Mouse (Mus musculus): ENCODE measurements at regions not wholly inside any gene's neighbourhood (a gene's known extent, or its start where the extent isn't known, plus 50 kb on each side); places are given as distances from the start of the nearest gene placed in this dataset.

DNA sequence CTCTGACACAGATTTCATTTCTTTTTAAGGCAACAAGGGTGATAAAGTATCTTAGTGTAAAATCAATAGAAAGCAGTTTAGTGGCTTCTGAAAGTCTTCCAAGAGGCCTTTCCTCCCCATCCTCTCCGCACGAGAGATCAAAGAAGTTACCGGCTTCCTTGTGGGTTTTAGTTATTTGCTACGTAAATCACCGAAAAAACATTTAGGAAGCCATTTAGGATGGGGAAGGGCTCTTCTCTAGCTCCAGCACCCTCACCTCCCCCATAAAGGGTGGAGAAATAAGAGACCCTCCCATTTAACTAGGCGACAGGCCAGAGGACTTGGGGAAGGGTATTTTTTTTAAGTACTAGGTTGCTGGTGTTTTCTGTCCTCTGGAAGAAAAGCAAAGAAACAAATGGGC lies 287.9 kb upstream of the Kazn start:
- H3K4me1 ChIP-seq (ENCODE audit: control insufficient read depth, insufficient read depth, low read length), result no peaks in the 10 kb centered on the region
- H3K4me2 ChIP-seq (replicated peaks; ENCODE audit: low read depth, low read length, severe bottlenecking), result no peak overlapping the region
- H3K27ac ChIP-seq (replicated peaks; ENCODE audit: low read depth, low read length), result no peak overlapping the region
- H3K9me3 ChIP-seq (ENCODE audit: control insufficient read depth, low read length), result no peaks in the 10 kb centered on the region
- TF ChIP-seq POLR2A (IDR thresholded peaks at IDR 0.05; ENCODE audit: borderline replicate concordance, extremely low read depth, insufficient read depth, insufficient read length), result no peak
- WGBS, result 25% methylated on average over 6 of the region's 6 CpGs
- H3K27me3 ChIP-seq (ENCODE audit: control insufficient read depth, insufficient read depth, low read length), result no peaks in the 10 kb centered on the region
- no peak overlapping the region for H3K4me3 ChIP-seq (replicated peaks; ENCODE audit: low read length)
- ATAC-seq (ENCODE audit: low FRiP score, low read depth) (no peak), DNase-seq (ENCODE audit: low spot score) (peak; percentile 34)
- no peaks in the 10 kb centered on the region for H3K36me3 ChIP-seq (ENCODE audit: control insufficient read depth, insufficient read depth, low read length)
- no peak overlapping the region for H3K9ac ChIP-seq (ENCODE audit: low read depth, low read length, severe bottlenecking)

DNA sequence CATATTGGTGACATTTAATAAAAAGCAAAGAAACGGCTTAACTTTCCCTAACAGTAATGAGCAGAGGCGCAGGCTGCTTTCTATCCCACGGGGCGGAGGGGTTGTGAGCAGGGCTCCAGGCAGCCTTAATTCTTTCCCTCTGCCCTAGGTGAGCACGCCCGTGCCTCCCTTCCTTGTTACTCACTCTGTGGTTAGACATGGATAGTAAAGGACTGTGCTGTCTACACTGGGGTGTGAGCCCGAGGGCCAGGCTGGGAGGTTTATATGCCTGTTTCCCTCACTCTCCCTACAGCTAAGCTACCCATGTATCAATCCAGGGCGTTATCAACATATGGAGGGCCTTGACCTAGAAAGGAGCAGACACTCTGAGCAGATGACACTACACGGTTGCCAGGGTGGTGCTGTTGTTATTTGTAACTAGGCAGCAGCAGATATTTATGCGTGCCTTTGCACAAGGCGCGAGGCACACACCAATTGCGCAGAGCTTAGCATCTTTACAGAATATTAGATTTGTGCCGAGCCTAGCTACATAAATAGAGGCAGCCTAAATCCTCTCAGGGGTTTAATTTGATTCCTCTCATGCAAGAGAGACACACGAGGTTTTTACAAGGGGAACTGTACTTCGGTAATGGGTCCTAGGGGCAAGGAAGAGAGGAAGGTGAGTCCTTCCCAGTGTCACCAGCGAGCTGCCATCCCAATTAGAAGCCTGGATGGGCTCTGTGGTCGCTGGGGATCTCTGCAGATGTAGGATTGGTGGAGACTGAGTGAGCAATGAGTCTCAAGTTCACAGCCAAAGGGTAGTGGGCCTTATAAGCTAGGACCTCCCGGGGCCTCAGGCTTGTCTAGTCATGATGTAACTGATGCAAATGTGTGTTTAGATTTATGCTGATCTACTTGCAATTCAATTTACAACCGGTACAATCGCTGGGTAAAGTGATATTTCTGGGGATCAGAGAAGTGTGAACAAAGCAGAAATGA lies 278.6 kb upstream of the Kazn start:
- H3K4me2 ChIP-seq (replicated peaks; ENCODE audit: low read depth, low read length, severe bottlenecking), result no peak overlapping the region
- H3K9ac ChIP-seq (ENCODE audit: low read depth, low read length, severe bottlenecking), result no peak overlapping the region
- ATAC-seq (ENCODE audit: low FRiP score, low read depth), result no peak
- no peak overlapping the region for H3K4me3 ChIP-seq (replicated peaks; ENCODE audit: low read length)
- no peaks in the 10 kb centered on the region for H3K9me3 ChIP-seq (ENCODE audit: control insufficient read depth, low read length)
- DNase-seq (ENCODE audit: low spot score), result no peak
- no peak overlapping the region for H3K27ac ChIP-seq (replicated peaks; ENCODE audit: low read depth, low read length)
- 60% methylated on average over 21 of the region's 21 CpGs for WGBS
- no peaks in the 10 kb centered on the region for H3K4me1 ChIP-seq (ENCODE audit: control insufficient read depth, insufficient read depth, low read length)
- H3K36me3 ChIP-seq (ENCODE audit: control insufficient read depth, insufficient read depth, low read length), result no peaks in the 10 kb centered on the region
- H3K27me3 ChIP-seq (ENCODE audit: control insufficient read depth, insufficient read depth, low read length), result no peaks in the 10 kb centered on the region
- TF ChIP-seq POLR2A (IDR thresholded peaks at IDR 0.05; ENCODE audit: borderline replicate concordance, extremely low read depth, insufficient read depth, insufficient read length), result no peak

DNA sequence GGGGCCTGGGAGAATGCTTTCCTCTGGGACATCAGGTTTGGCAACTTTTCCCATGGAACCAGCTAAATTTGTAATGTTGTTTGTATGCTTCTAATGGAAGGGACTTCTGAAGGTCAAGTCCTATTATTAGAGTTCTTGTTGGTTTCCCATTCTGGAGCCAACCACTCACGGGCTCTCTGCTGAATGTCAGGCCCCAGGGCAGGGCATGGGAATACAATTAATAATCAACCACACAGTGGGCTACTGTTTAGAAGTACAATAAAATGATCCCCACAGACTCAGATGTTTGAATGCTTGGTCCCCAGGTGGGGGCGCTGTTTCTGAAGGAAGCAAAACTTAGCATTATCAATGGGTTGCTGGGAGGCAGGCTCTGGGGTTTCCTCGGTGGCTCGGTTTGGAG lies 275.6 kb upstream of the Kazn start:
- 88% methylated on average over 4 of the region's 4 CpGs for WGBS
- ATAC-seq (ENCODE audit: low FRiP score, low read depth) (no peak), DNase-seq (ENCODE audit: low spot score) (no peak)
- Histone ChIP-seq H3K9me3 (ENCODE audit: control insufficient read depth, low read length) (no peaks in the 10 kb centered on the region), H3K4me2 (replicated peaks; ENCODE audit: low read depth, low read length, severe bottlenecking) (no peak overlapping the region), H3K27me3 (ENCODE audit: control insufficient read depth, insufficient read depth, low read length) (no peaks in the 10 kb centered on the region), H3K36me3 (ENCODE audit: control insufficient read depth, insufficient read depth, low read length) (no peaks in the 10 kb centered on the region), H3K9ac (ENCODE audit: low read depth, low read length, severe bottlenecking) (no peak overlapping the region), H3K4me3 (replicated peaks; ENCODE audit: low read length) (no peak overlapping the region), H3K27ac (replicated peaks; ENCODE audit: low read depth, low read length) (no peak overlapping the region), H3K4me1 (ENCODE audit: control insufficient read depth, insufficient read depth, low read length) (no peaks in the 10 kb centered on the region)
- no peak for TF ChIP-seq POLR2A (IDR thresholded peaks at IDR 0.05; ENCODE audit: borderline replicate concordance, extremely low read depth, insufficient read depth, insufficient read length)

DNA sequence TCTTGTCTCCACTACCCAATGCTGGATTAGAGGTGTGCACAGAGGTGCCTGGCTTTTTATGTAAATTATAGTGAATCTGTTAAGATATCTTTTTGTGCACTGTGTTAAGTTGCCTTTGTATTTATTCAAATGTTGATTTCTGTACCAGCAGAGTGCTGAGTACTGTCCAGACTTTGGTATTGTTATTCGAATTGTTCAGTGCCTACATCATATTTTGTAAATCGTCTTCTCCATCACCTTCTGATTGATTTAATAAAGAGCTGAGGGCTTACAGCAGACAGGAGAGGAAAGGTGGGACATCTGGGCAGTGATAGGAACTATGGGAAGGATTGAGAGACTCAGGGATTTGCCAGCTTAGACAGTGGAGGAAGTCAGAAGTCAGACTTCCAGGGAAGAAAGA lies 270.2 kb upstream of the Kazn start:
- H3K4me2 ChIP-seq (replicated peaks; ENCODE audit: low read depth, low read length, severe bottlenecking), result no peak overlapping the region
- WGBS, result 83% methylated on average over 2 of the region's 2 CpGs
- no peaks in the 10 kb centered on the region for H3K9me3 ChIP-seq (ENCODE audit: control insufficient read depth, low read length)
- no peaks in the 10 kb centered on the region for H3K36me3 ChIP-seq (ENCODE audit: control insufficient read depth, insufficient read depth, low read length)
- DNase-seq (ENCODE audit: low spot score) (no peak), ATAC-seq (ENCODE audit: low FRiP score, low read depth) (no peak)
- no peaks in the 10 kb centered on the region for H3K27me3 ChIP-seq (ENCODE audit: control insufficient read depth, insufficient read depth, low read length)
- H3K4me3 ChIP-seq (replicated peaks; ENCODE audit: low read length), result no peak overlapping the region
- no peak overlapping the region for H3K9ac ChIP-seq (ENCODE audit: low read depth, low read length, severe bottlenecking)
- TF ChIP-seq POLR2A (IDR thresholded peaks at IDR 0.05; ENCODE audit: borderline replicate concordance, extremely low read depth, insufficient read depth, insufficient read length), result no peak
- H3K27ac ChIP-seq (replicated peaks; ENCODE audit: low read depth, low read length), result no peak overlapping the region
- no peaks in the 10 kb centered on the region for H3K4me1 ChIP-seq (ENCODE audit: control insufficient read depth, insufficient read depth, low read length)

DNA sequence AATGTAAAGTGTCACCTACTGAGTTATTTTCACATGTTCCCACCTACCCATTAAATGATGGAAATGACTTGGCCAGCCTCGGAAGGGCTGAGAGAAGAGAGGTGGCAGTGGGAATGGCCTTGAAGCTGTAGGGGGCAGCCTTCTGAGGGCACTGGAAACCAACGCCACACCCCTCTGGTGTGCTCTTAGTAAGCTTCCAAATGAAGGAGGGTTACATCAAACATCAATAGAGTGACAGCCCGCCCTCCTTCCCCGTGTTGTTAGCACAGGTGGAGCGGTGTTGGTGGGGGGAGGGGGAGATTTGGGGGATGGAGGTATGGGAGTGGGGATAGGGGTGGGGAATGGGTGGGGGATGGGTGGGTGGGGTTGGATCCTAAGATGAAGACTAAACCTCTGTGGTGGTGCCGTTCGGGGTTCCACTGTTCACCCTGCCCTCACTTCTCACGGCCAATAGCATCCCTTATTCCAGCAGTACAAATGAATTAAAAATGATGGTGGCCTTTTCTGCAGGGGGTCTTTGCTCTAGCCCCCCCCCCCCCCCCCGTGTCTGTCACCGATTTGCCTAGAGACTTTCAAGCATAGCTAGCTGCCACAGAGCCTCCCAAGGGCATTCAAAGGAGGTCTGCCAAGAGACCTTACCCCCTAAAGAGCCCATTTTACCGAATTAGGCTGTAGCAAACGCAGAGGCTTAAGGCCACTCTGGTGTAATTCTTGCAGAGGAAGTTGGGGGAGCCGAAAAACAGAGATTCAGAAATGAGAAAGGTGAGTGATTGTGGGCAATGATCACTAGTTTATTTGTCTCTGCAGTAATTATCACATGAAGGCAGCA lies 267.4 kb upstream of the Kazn start:
- TF ChIP-seq POLR2A (IDR thresholded peaks at IDR 0.05; ENCODE audit: borderline replicate concordance, extremely low read depth, insufficient read depth, insufficient read length), result no peak
- 14% methylated on average over 11 of the region's 13 CpGs for WGBS
- no peak overlapping the region for H3K4me3 ChIP-seq (replicated peaks; ENCODE audit: low read length)
- DNase-seq (ENCODE audit: low spot score) (no peak), ATAC-seq (ENCODE audit: low FRiP score, low read depth) (no peak)
- no peak overlapping the region for H3K9ac ChIP-seq (ENCODE audit: low read depth, low read length, severe bottlenecking)
- H3K4me2 ChIP-seq (replicated peaks; ENCODE audit: low read depth, low read length, severe bottlenecking), result no peak overlapping the region
- no peaks in the 10 kb centered on the region for H3K4me1 ChIP-seq (ENCODE audit: control insufficient read depth, insufficient read depth, low read length)
- no peak overlapping the region for H3K27ac ChIP-seq (replicated peaks; ENCODE audit: low read depth, low read length)
- no peaks in the 10 kb centered on the region for H3K27me3 ChIP-seq (ENCODE audit: control insufficient read depth, insufficient read depth, low read length)
- H3K9me3 ChIP-seq (ENCODE audit: control insufficient read depth, low read length), result no peaks in the 10 kb centered on the region
- no peaks in the 10 kb centered on the region for H3K36me3 ChIP-seq (ENCODE audit: control insufficient read depth, insufficient read depth, low read length)
